Mouse (Mus musculus) inflammation-experienced regulatory T-cells, adult 6 months (primary cell): ENCODE results near the gene Lgsn. TPM values are rescaled to one million over a fixed set of nuclear protein-coding genes. Genes with fewer than 3 reads are reported as not detected.
A peak's percentile ranks its signal among the peaks of the same experiment; 100 is the strongest.

ENCODE experiments used
- ATAC-seq: one replicate; pipeline ENCODE4 v1.8.0; 2017
- polyA plus RNA-seq, 3 experiments: library from polyadenylated mRNA; unstranded; fragments of 100-300 nt; shearing (Covaris generic); gene quantifications; one replicate each; pipeline ENCODE4 v1.2.1; 2017

Gene Lgsn
- polyA plus RNA-seq = not detected

GRCm38 (mm10) chr1:31176101-31176500 lies at the start of gene Lgsn:
Lgsn (plus strand) TSS chr1:31176401.
- ATAC-seq = no peak

GRCm38 (mm10) chr1:31138387-31138786 lies 37.8 kb upstream of the Lgsn start:
- no peak for ATAC-seq

GRCm38 (mm10) chr1:31142288-31143094 lies 33.7 kb upstream of the Lgsn start:
- ATAC-seq = no peak

- ATAC-seq = no peak
Measured at GRCm38 (mm10) chr1:31143571-31143970, 32.6 kb upstream of the Lgsn start.

- ATAC-seq = no peak
Measured at GRCm38 (mm10) chr1:31149671-31150070, 26.5 kb upstream of the Lgsn start.

GRCm38 (mm10) chr1:31150546-31150945 lies 25.7 kb upstream of the Lgsn start:
- no peak for ATAC-seq

GRCm38 (mm10) chr1:31152799-31153426 lies 23.3 kb upstream of the Lgsn start:
- ATAC-seq = no peak

- ATAC-seq = peak; percentile 69
Measured at GRCm38 (mm10) chr1:31153793-31154349, 22.3 kb upstream of the Lgsn start.

GRCm38 (mm10) chr1:31156185-31156584 lies 20.0 kb upstream of the Lgsn start:
- no peak for ATAC-seq

- ATAC-seq = no peak
Measured at GRCm38 (mm10) chr1:31156884-31157283, 19.3 kb upstream of the Lgsn start.

- ATAC-seq = no peak
Measured at GRCm38 (mm10) chr1:31164527-31165189, 11.5 kb upstream of the Lgsn start.

GRCm38 (mm10) chr1:31165326-31166121 lies 10.7 kb upstream of the Lgsn start:
- no peak for ATAC-seq

- ATAC-seq = no peak
Measured at GRCm38 (mm10) chr1:31175401-31175800, 800 bp upstream of the Lgsn start.

GRCm38 (mm10) chr1:31178264-31178663 lies 2.1 kb downstream of the Lgsn start:
- ATAC-seq = no peak

- no peak for ATAC-seq
Measured at GRCm38 (mm10) chr1:31190237-31190866, 14.2 kb downstream of the Lgsn start.

GRCm38 (mm10) chr1:31195633-31196032 lies 19.4 kb downstream of the Lgsn start:
- no peak for ATAC-seq

GRCm38 (mm10) chr1:31196959-31197358 lies 20.8 kb downstream of the Lgsn start:
- no peak for ATAC-seq

- ATAC-seq = no peak
Measured at GRCm38 (mm10) chr1:31203771-31204170, 27.6 kb downstream of the Lgsn start.

- ATAC-seq = no peak
Measured at GRCm38 (mm10) chr1:31205346-31205745, 29.1 kb downstream of the Lgsn start.

- ATAC-seq = no peak
Measured at GRCm38 (mm10) chr1:31205770-31206169, 29.6 kb downstream of the Lgsn start.

GRCm38 (mm10) chr1:31210144-31210543 lies 33.9 kb downstream of the Lgsn start:
- ATAC-seq = no peak

GRCm38 (mm10) chr1:31214831-31215230 lies 38.6 kb downstream of the Lgsn start:
- ATAC-seq = no peak
